Mouse (Mus musculus): ENCODE measurements at regions not wholly inside any gene's neighbourhood (a gene's known extent, or its start where the extent isn't known, plus 50 kb on each side); places are given as distances from the start of the nearest gene placed in this dataset.

DNA sequence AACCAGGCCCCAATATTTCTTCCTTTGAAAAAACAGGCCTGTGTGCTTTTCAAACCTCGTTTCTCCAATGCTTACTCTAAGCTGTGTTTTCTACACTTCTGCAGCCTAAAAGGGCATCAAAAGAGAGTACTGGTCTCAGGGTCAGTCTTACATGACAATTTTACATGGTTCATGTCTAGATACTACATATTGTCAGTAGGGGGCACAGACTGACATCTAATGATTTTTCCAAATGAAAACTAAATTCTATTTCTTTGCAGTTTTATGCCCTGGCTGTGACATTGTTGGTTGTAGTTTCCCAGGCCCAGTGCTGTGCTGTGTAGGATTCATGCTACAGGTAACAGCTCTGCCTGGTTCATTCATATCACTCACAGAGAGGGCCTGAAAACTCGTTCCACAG lies 248.7 kb upstream of the Megf9 start:
- TF ChIP-seq CTCF (IDR thresholded peaks at IDR 0.05) (no peak; the same call in 1 of the 2 replicates), EP300 (IDR thresholded peaks at IDR 0.05) (no peak)

All from lung, postnatal 0 days (tissue).